Mouse (Mus musculus) lung, adult 18-20 months (tissue): ENCODE results near the gene Cst10.

ENCODE experiments used
- DNase-seq, 2 experiments: peaks; one replicate each; pipeline ENCODE4 v3.0.0; 2022; ENCODE audit warnings: mixed read lengths in 2 of 2

Cst10 gene

GRCm38 (mm10) chr2:149404757-149405156 lies at the start of gene Cst10:
Gene Cst10 (plus strand): TSS chr2:149405057.
- no peak for DNase-seq

GRCm38 (mm10) chr2:149392951-149393350 lies 11.9 kb upstream of the Cst10 start:
- DNase-seq, result no peak

- no peak for DNase-seq
Observed at GRCm38 (mm10) chr2:149422564-149422963, 17.7 kb downstream of the Cst10 start.
